8 mouse cellular contexts compared by ENCODE assay signal in genomic region chr7:35035141-35035553, GRCm38 (mm10). TPM values are rescaled to one million over a fixed set of nuclear protein-coding genes. Genes with fewer than 3 reads are reported as not detected.
A peak's percentile ranks its signal among the peaks of the same experiment; 100 is the strongest.
DNase-seq lines count a peak whose midpoint lies in the region; ATAC-seq and TF ChIP-seq lines count a peak whose summit lies in the region.

No protein-coding gene starts in this region.

- no peak overlapping the region for H3K9ac ChIP-seq in lung, embryonic 14.5 days
- H3K9ac ChIP-seq in neural tube, embryonic 15.5 days (replicated peaks): no peak overlapping the region

- peaks cover 25% of the 10 kb centered on the region; the same call in 1 of the 2 replicates for H3K36me3 ChIP-seq in lung, embryonic 14.5 days (ENCODE audit: insufficient read depth)
- H3K36me3 ChIP-seq in neural tube, embryonic 15.5 days: peaks cover 8% of the 10 kb centered on the region

- TF ChIP-seq POLR2A in lung, adult 2 months (IDR thresholded peaks at IDR 0.05; ENCODE audit: borderline replicate concordance, extremely low read depth, low read depth, low read length): no peak

- no peaks in the 10 kb centered on the region for H3K27me3 ChIP-seq in lung, embryonic 14.5 days (ENCODE audit: insufficient read depth, low read length)
- H3K27me3 ChIP-seq in neural tube, embryonic 15.5 days (replicated peaks): no peaks in the 10 kb centered on the region

- no peak overlapping the region for H3K4me3 ChIP-seq in lung, embryonic 14.5 days (ENCODE audit: low read depth, low read length)
- H3K4me3 ChIP-seq in lung, adult 2 months (replicated peaks; ENCODE audit: extremely low read depth, low read depth, low read length): no peak overlapping the region
- H3K4me3 ChIP-seq in neural tube, embryonic 15.5 days (replicated peaks): no peak overlapping the region

- peak overlapping the region; percentile 80; the same call in 1 of the 2 replicates for H3K27ac ChIP-seq in lung, embryonic 14.5 days (ENCODE audit: low read depth)
- H3K27ac ChIP-seq in neural tube, embryonic 15.5 days (replicated peaks): peak overlapping the region; percentile 77

- no peak for TF ChIP-seq CTCF in lung, embryonic 14.5 days (IDR thresholded peaks at IDR 0.05; ENCODE audit: low read depth)
- TF ChIP-seq CTCF in lung, adult 2 months (IDR thresholded peaks at IDR 0.05; ENCODE audit: insufficient read depth, low read length): no peak

- H3K4me1 ChIP-seq in lung, embryonic 14.5 days (ENCODE audit: insufficient read depth): peaks cover 21% of the 10 kb centered on the region
- peaks cover 22% of the 10 kb centered on the region for H3K4me1 ChIP-seq in lung, adult 2 months (ENCODE audit: control insufficient read depth, insufficient read depth, low read length)
- peaks cover 38% of the 10 kb centered on the region for H3K4me1 ChIP-seq in neural tube, embryonic 15.5 days

- 23% methylated on average over 6 of the region's 6 CpGs for WGBS in lung, embryonic 14.5 days
- 31% methylated on average over 6 of the region's 6 CpGs for WGBS in lung, adult 2 months
- WGBS in neural tube, embryonic 15.5 days: 18% methylated on average over 6 of the region's 6 CpGs

- peak; percentile 14 for DNase-seq in adrenal gland, postnatal 25 days
- no peak for DNase-seq in adrenal gland, adult 2 months
- peak; percentile 63 for DNase-seq in lung, embryonic 14.5 days
- no peak for DNase-seq in lung, adult 2 months
- DNase-seq in kidney, postnatal 14 days: peak; percentile 63
- no peak for DNase-seq in urinary bladder, postnatal 14 days (ENCODE audit: low spot score)
- DNase-seq in right cerebral cortex, postnatal 4 days: no peak

- peak; percentile 25 for ATAC-seq in lung, embryonic 14.5 days (ENCODE audit: insufficient read depth)
- peak; percentile 8; the same call in 1 of the 2 replicates for ATAC-seq in neural tube, embryonic 15.5 days (ENCODE audit: low FRiP score)

- no peak overlapping the region for H3K4me2 ChIP-seq in lung, embryonic 14.5 days
- H3K4me2 ChIP-seq in neural tube, embryonic 15.5 days: no peak overlapping the region

- H3K9me3 ChIP-seq in lung, embryonic 14.5 days (ENCODE audit: low read depth, low read length): no peaks in the 10 kb centered on the region
- H3K9me3 ChIP-seq in neural tube, embryonic 15.5 days (replicated peaks): no peaks in the 10 kb centered on the region

RNA-seq across cellular contexts. Expression of gene Cebpg, which starts 21.2 kb away (rescaled TPM):
- 48.3 and 52.5 TPM in 2 replicates for total RNA-seq in adrenal gland, postnatal 25 days (2021)
- total RNA-seq in adrenal gland, adult 2 months (2021): 10 to 100 TPM; 46.0 to 65.3 TPM
- polyA plus RNA-seq in adrenal gland, adult 2 months (2012; rRNA removed): 2.1 and 2.3 TPM in 2 replicates
- 38.6 and 41.7 TPM in 2 replicates for polyA plus RNA-seq in lung, embryonic 14.5 days (2014; fragmentation: Nextera tagmentation; extraction: Ambion mirVana)
- 10.3 and 13.5 TPM in 2 replicates for polyA plus RNA-seq in lung, adult 2 months (2012; rRNA removed)
- polyA plus RNA-seq in neural tube, embryonic 15.5 days (2015; fragmentation: Nextera tagmentation; extraction: Ambion mirVana): 27.5 and 29.5 TPM in 2 replicates

Comparison
In these comparisons a context has a peak if more than half of its experiments do, and no peak if none do; other contexts are left out.
1. DNase-seq: peak in adrenal gland, postnatal 25 days (single experiment), lung, embryonic 14.5 days (single experiment) and kidney, postnatal 14 days (single experiment); none in adrenal gland, adult 2 months (single experiment), lung, adult 2 months (single experiment), urinary bladder, postnatal 14 days (single experiment) and right cerebral cortex, postnatal 4 days (single experiment).